Mouse (Mus musculus): ENCODE measurements around the gene Bfsp1. TPM values are rescaled to one million over a fixed set of nuclear protein-coding genes. Genes with fewer than 3 reads are reported as not detected.

The Bfsp1 gene
- polyA plus RNA-seq, 1 experiment from 2014 or later, result 0.93 TPM

GRCm38 (mm10) chr2:143870936-143871688 lies 8.1 kb upstream of the Bfsp1 start:
- Histone ChIP-seq H3K9ac (replicated peaks; ENCODE audit: low read depth, low read length) (no peak overlapping the region), H3K36me3 (ENCODE audit: control insufficient read depth, insufficient read depth, low read length) (no peaks in the 10 kb centered on the region), H3K9me3 (ENCODE audit: control insufficient read depth, low read depth, low read length) (no peaks in the 10 kb centered on the region), H3K4me2 (replicated peaks; ENCODE audit: low read depth, low read length) (no peak overlapping the region), H3K4me1 (ENCODE audit: control insufficient read depth, insufficient read depth, low read length) (peaks cover 2% of the 10 kb centered on the region; the same call in 1 of the 2 replicates), H3K27ac (ENCODE audit: low read length) (no peak overlapping the region), H3K27me3 (ENCODE audit: control insufficient read depth, insufficient read depth, low read length) (no peaks in the 10 kb centered on the region), H3K4me3 (ENCODE audit: low read depth, low read length) (no peak overlapping the region)
- ATAC-seq (ENCODE audit: insufficient number of reproducible peaks, insufficient read depth, low FRiP score, low read depth), result peak; percentile 82
- WGBS, result 38% methylated on average over 10 of the region's 10 CpGs

- H3K27me3 ChIP-seq (ENCODE audit: control insufficient read depth, insufficient read depth, low read length), result no peaks in the 10 kb centered on the region
- no peak overlapping the region for H3K27ac ChIP-seq (ENCODE audit: low read length)
These were observed 4.4 kb upstream of the Bfsp1 start for GRCm38 (mm10) chr2:143867326-143867725.

GRCm38 (mm10) chr2:143864600-143864999 lies 1.6 kb upstream of the Bfsp1 start:
- 44% methylated on average over 8 of the region's 8 CpGs for WGBS
- Histone ChIP-seq H3K4me1 (ENCODE audit: control insufficient read depth, insufficient read depth, low read length) (no peaks in the 10 kb centered on the region), H3K9ac (replicated peaks; ENCODE audit: low read depth, low read length) (no peak overlapping the region), H3K27me3 (ENCODE audit: control insufficient read depth, insufficient read depth, low read length) (no peaks in the 10 kb centered on the region), H3K36me3 (ENCODE audit: control insufficient read depth, insufficient read depth, low read length) (no peaks in the 10 kb centered on the region), H3K4me2 (replicated peaks; ENCODE audit: low read depth, low read length) (no peak overlapping the region), H3K4me3 (ENCODE audit: low read depth, low read length) (no peak overlapping the region), H3K27ac (ENCODE audit: low read length) (no peak overlapping the region), H3K9me3 (ENCODE audit: control insufficient read depth, low read depth, low read length) (no peaks in the 10 kb centered on the region)
- no peak for ATAC-seq (ENCODE audit: insufficient number of reproducible peaks, insufficient read depth, low FRiP score, low read depth)

More at GRCm38 (mm10) chr2:143867326-143867725, 4.4 kb upstream of the Bfsp1 start:
- Histone ChIP-seq H3K9me3 (ENCODE audit: control insufficient read depth, low read depth, low read length) (no peaks in the 10 kb centered on the region), H3K36me3 (ENCODE audit: control insufficient read depth, insufficient read depth, low read length) (no peaks in the 10 kb centered on the region), H3K4me1 (ENCODE audit: control insufficient read depth, insufficient read depth, low read length) (no peaks in the 10 kb centered on the region), H3K4me2 (replicated peaks; ENCODE audit: low read depth, low read length) (no peak overlapping the region), H3K4me3 (ENCODE audit: low read depth, low read length) (no peak overlapping the region), H3K9ac (replicated peaks; ENCODE audit: low read depth, low read length) (no peak overlapping the region)
- no peak; the same call in 1 of the 2 replicates for ATAC-seq (ENCODE audit: insufficient number of reproducible peaks, insufficient read depth, low FRiP score, low read depth)
- 4% methylated on average over 6 of the region's 6 CpGs for WGBS

- Histone ChIP-seq H3K27ac (ENCODE audit: low read length) (no peak overlapping the region), H3K9ac (replicated peaks; ENCODE audit: low read depth, low read length) (no peak overlapping the region), H3K9me3 (ENCODE audit: control insufficient read depth, low read depth, low read length) (no peaks in the 10 kb centered on the region), H3K36me3 (ENCODE audit: control insufficient read depth, insufficient read depth, low read length) (no peaks in the 10 kb centered on the region), H3K27me3 (ENCODE audit: control insufficient read depth, insufficient read depth, low read length) (no peaks in the 10 kb centered on the region), H3K4me1 (ENCODE audit: control insufficient read depth, insufficient read depth, low read length) (no peaks in the 10 kb centered on the region), H3K4me3 (ENCODE audit: low read depth, low read length) (no peak overlapping the region), H3K4me2 (replicated peaks; ENCODE audit: low read depth, low read length) (no peak overlapping the region)
- ATAC-seq (ENCODE audit: insufficient number of reproducible peaks, insufficient read depth, low FRiP score, low read depth), result no peak
- WGBS, result 79% methylated on average over 2 of the region's 2 CpGs
These were observed 3.8 kb downstream of the Bfsp1 start for GRCm38 (mm10) chr2:143859166-143859565.

- Histone ChIP-seq H3K36me3 (ENCODE audit: control insufficient read depth, insufficient read depth, low read length) (no peaks in the 10 kb centered on the region), H3K27ac (ENCODE audit: low read length) (no peak overlapping the region), H3K4me2 (replicated peaks; ENCODE audit: low read depth, low read length) (no peak overlapping the region), H3K9me3 (ENCODE audit: control insufficient read depth, low read depth, low read length) (no peaks in the 10 kb centered on the region), H3K4me3 (ENCODE audit: low read depth, low read length) (no peak overlapping the region), H3K4me1 (ENCODE audit: control insufficient read depth, insufficient read depth, low read length) (peaks cover 11% of the 10 kb centered on the region; the same call in 1 of the 2 replicates), H3K9ac (replicated peaks; ENCODE audit: low read depth, low read length) (no peak overlapping the region), H3K27me3 (ENCODE audit: control insufficient read depth, insufficient read depth, low read length) (no peaks in the 10 kb centered on the region)
- 0 out of 2 replicates have a peak, but pooled peaks have one; percentile 44 for ATAC-seq (ENCODE audit: insufficient number of reproducible peaks, insufficient read depth, low FRiP score, low read depth)
- 79% methylated on average over 4 of the region's 4 CpGs for WGBS
These were observed 9.5 kb downstream of the Bfsp1 start for GRCm38 (mm10) chr2:143853447-143853846.

- H3K27ac ChIP-seq (ENCODE audit: low read length), result no peak overlapping the region
These were observed 10.4 kb downstream of the Bfsp1 start for GRCm38 (mm10) chr2:143852295-143853275.

GRCm38 (mm10) chr2:143851354-143852221 lies 11.4 kb downstream of the Bfsp1 start:
- Histone ChIP-seq H3K36me3 (ENCODE audit: control insufficient read depth, insufficient read depth, low read length) (no peaks in the 10 kb centered on the region), H3K4me1 (ENCODE audit: control insufficient read depth, insufficient read depth, low read length) (peaks cover 11% of the 10 kb centered on the region; the same call in 1 of the 2 replicates), H3K27me3 (ENCODE audit: control insufficient read depth, insufficient read depth, low read length) (no peaks in the 10 kb centered on the region), H3K4me3 (ENCODE audit: low read depth, low read length) (no peak overlapping the region), H3K4me2 (replicated peaks; ENCODE audit: low read depth, low read length) (no peak overlapping the region), H3K27ac (ENCODE audit: low read length) (no peak overlapping the region), H3K9ac (replicated peaks; ENCODE audit: low read depth, low read length) (no peak overlapping the region), H3K9me3 (ENCODE audit: control insufficient read depth, low read depth, low read length) (no peaks in the 10 kb centered on the region)
- 82% methylated on average over 12 of the region's 12 CpGs for WGBS
- no peak for ATAC-seq (ENCODE audit: insufficient number of reproducible peaks, insufficient read depth, low FRiP score, low read depth)

More at GRCm38 (mm10) chr2:143852295-143853275, 10.4 kb downstream of the Bfsp1 start:
- no peaks in the 10 kb centered on the region for H3K9me3 ChIP-seq (ENCODE audit: control insufficient read depth, low read depth, low read length)
- H3K9ac ChIP-seq (replicated peaks; ENCODE audit: low read depth, low read length), result no peak overlapping the region
- H3K36me3 ChIP-seq (ENCODE audit: control insufficient read depth, insufficient read depth, low read length), result no peaks in the 10 kb centered on the region
- 28% methylated on average over 18 of the region's 18 CpGs for WGBS
- no peaks in the 10 kb centered on the region for H3K27me3 ChIP-seq (ENCODE audit: control insufficient read depth, insufficient read depth, low read length)
- ATAC-seq (ENCODE audit: insufficient number of reproducible peaks, insufficient read depth, low FRiP score, low read depth), result peak; percentile 21; the same call in 1 of the 2 replicates
- H3K4me1 ChIP-seq (ENCODE audit: control insufficient read depth, insufficient read depth, low read length), result peaks cover 11% of the 10 kb centered on the region; the same call in 1 of the 2 replicates
- H3K4me3 ChIP-seq (ENCODE audit: low read depth, low read length), result no peak overlapping the region
- H3K4me2 ChIP-seq (replicated peaks; ENCODE audit: low read depth, low read length), result no peak overlapping the region

Measured in stomach, embryonic 14.5 days (tissue).